Mouse (Mus musculus): Measurements from ENCODE around the gene Sox6. TPM values are rescaled to one million over a fixed set of nuclear protein-coding genes. Genes with fewer than 3 reads are reported as not detected.

Sox6 gene
- 3.6 TPM for polyA plus RNA-seq (2014; fragmentation: Illumina TruSeq; extraction: RNeasy Lipid Tissue Mini Kit (QIAGEN cat#74804))

GRCm38 (mm10) chr7:116038511-116038910, at the start of gene Sox6:
Gene Sox6 (minus strand): TSS chr7:116038796.

GRCm38 (mm10) chr7:116084366-116084765, 45.8 kb upstream of the Sox6 start, which contains the start of gene Gm4353:
Gene Gm4353 (minus strand): TSS chr7:116084635.

DNA sequence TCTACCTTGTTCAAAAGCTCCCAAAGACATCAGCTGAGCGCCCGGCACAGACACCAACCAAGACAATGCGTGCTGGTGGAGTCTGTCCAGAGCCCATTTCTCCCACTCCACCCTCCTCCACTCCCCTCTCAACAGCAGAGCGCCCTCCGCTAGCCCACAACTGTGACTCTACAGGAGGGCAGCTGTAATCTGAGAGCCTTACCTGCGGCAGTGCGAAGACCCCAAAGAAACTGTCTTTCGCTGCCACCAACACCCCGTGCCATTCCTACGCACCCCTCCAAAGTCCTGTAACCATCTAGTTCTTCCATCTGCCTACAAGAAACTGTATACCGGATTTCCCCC, 571 bp upstream of the Sox6 start, which contains the start of gene 1110004F10Rik:
1110004F10Rik (plus strand) TSS at position 202 of the 342 bp plus-strand sequence.

Other genes with a start within 250 kb of the Sox6 start
- 281 TPM for gene 1110004F10Rik, start 601 bp upstream of the Sox6 start, polyA plus RNA-seq (2014; fragmentation: Illumina TruSeq; extraction: RNeasy Lipid Tissue Mini Kit (QIAGEN cat#74804))
- 1.2 TPM for gene Gm4353, start 45.8 kb upstream of the Sox6 start, polyA plus RNA-seq (2014; fragmentation: Illumina TruSeq; extraction: RNeasy Lipid Tissue Mini Kit (QIAGEN cat#74804))

Measured in ovary, adult 10 weeks (tissue).